Mouse (Mus musculus): ENCODE data around the gene Nkx2-3. TPM values are rescaled to one million over a fixed set of nuclear protein-coding genes. Genes with fewer than 3 reads are reported as not detected.

Gene Nkx2-3
- polyA plus RNA-seq, 1 experiment from 2014 or later = 88.1 TPM

DNA sequence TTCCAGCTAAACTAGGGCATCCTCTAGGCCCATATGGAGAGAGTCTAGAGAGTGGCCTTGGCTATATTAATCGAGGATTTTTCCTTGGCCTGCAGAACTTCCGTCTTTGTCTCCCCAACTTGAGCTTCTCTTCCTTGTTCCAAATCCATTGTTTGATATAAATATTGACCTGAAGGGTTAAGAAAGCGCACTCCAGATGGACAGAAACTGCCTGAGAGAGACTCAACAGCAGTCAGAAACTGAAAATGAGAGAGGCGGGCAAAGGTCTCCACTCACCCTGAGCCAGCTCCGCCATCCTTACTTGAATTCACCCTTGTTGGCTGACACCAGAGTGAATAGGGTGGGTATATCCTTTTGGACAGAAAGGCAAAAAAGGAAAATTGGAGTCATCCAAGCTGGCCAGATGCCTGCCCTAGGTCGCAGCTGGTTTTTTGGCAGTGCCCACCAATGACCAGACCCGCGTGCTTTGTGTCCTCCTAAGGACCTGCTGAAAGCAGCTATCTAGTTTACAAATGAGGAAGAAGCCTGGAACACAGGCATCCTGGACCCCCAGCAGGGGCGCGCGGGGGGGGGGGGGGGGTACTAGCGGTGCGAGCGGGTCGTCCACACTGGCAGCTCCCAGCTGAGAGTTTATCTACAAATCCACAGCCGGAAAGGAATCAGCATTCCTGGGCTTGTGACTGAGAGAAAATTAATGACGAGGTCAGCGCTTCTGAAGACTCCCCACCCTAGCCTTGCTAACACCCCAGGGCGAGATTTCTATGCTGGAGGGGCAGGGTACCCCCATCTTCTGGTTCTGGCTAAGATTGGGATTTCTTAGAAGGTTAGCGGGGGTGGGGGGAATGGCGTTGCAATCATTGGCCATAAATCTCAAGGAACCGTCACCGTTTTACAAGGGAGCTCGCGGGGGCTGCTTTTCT lies 13.1 kb upstream of the Nkx2-3 start:
- 9% methylated on average over 25 of the region's 25 CpGs for WGBS
- H3K9ac ChIP-seq = peak overlapping the region; percentile 12; the same call in 1 of the 2 replicates
- no peaks in the 10 kb centered on the region for H3K9me3 ChIP-seq
- H3K36me3 ChIP-seq = no peaks in the 10 kb centered on the region
- peaks cover 22% of the 10 kb centered on the region for H3K4me1 ChIP-seq (replicated peaks)
- peak overlapping the region; percentile 59 for H3K4me2 ChIP-seq (replicated peaks)
- H3K4me3 ChIP-seq (replicated peaks) = peak overlapping the region; percentile 24
- H3K27me3 ChIP-seq (replicated peaks) = peaks cover 57% of the 10 kb centered on the region
- H3K27ac ChIP-seq = peak overlapping the region; percentile 61
- no peak for ATAC-seq

DNA sequence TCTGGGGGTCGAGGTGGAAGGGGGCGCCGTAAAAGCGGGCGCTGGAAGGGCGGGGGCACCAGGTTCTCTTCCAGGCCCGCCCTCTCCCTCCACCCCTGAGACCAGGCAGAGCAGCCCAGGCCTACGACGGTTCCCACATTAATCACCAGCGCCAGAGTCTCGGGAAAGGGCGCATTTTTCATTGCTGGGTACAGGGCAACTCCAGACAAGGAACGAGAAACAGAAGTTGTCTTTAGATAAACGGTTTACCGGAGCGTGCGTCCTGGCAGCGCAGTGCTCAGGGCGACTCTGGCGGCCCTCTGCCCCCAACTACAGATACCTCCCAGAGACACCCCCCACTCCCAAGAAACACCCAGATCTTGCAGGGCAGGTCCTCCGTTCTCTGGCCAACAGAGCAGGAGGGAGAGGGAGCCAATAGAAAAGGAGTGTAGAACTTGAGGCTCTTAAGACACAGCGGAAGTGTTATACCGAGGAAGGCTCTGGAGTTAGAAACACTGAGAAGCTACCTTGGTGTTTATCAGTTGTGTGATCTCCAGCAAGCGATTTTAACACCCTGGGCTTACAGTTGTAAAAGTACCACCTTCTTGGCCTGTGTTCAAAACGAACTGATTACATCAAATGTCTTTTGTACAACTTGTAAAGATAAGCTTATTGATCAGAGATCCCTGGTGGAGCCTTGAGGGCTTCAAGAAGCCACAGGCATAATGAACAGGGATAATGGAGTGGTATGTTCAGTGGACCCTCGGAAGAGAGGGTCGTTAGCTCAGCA lies 12.2 kb upstream of the Nkx2-3 start:
- no peaks in the 10 kb centered on the region for H3K36me3 ChIP-seq
- ATAC-seq = peak; percentile 50; the same call in 1 of the 2 replicates
- H3K9me3 ChIP-seq = no peaks in the 10 kb centered on the region
- 3% methylated on average over 27 of the region's 27 CpGs for WGBS
- peak overlapping the region; percentile 59 for H3K4me2 ChIP-seq (replicated peaks)
- peak overlapping the region; percentile 61 for H3K27ac ChIP-seq
- H3K9ac ChIP-seq = peak overlapping the region; percentile 12; the same call in 1 of the 2 replicates
- peak overlapping the region; percentile 24 for H3K4me3 ChIP-seq (replicated peaks)
- peaks cover 25% of the 10 kb centered on the region for H3K4me1 ChIP-seq (replicated peaks)
- H3K27me3 ChIP-seq (replicated peaks) = peaks cover 59% of the 10 kb centered on the region

- peak overlapping the region; percentile 59 for H3K4me2 ChIP-seq (replicated peaks)
- ATAC-seq = 0 out of 2 replicates have a peak, but pooled peaks have one; percentile 3
Observed at GRCm38 (mm10) chr19:43600545-43601331, 11.4 kb upstream of the Nkx2-3 start.

GRCm38 (mm10) chr19:43601440-43601839 lies 10.7 kb upstream of the Nkx2-3 start:
- H3K4me1 ChIP-seq (replicated peaks) = peaks cover 32% of the 10 kb centered on the region
- H3K27ac ChIP-seq = no peak overlapping the region
- peak overlapping the region; percentile 59 for H3K4me2 ChIP-seq (replicated peaks)
- no peaks in the 10 kb centered on the region for H3K9me3 ChIP-seq
- no peaks in the 10 kb centered on the region for H3K36me3 ChIP-seq
- H3K27me3 ChIP-seq (replicated peaks) = peaks cover 66% of the 10 kb centered on the region
- no peak overlapping the region for H3K4me3 ChIP-seq (replicated peaks)
- ATAC-seq = peak; percentile 19; the same call in 1 of the 2 replicates
- WGBS = 10% methylated on average over 27 of the region's 27 CpGs
- H3K9ac ChIP-seq = no peak overlapping the region

More at GRCm38 (mm10) chr19:43600545-43601331, 11.4 kb upstream of the Nkx2-3 start:
- H3K27me3 ChIP-seq (replicated peaks) = peaks cover 63% of the 10 kb centered on the region
- 0 out of 2 replicates have a peak overlapping the region, but pooled peaks have one; percentile 19 for H3K9ac ChIP-seq
- H3K27ac ChIP-seq = peak overlapping the region; percentile 34; the same call in 1 of the 2 replicates
- H3K36me3 ChIP-seq = no peaks in the 10 kb centered on the region
- H3K4me3 ChIP-seq (replicated peaks) = no peak overlapping the region
- H3K4me1 ChIP-seq (replicated peaks) = peaks cover 32% of the 10 kb centered on the region
- WGBS = 17% methylated on average over 33 of the region's 33 CpGs
- no peaks in the 10 kb centered on the region for H3K9me3 ChIP-seq

DNA sequence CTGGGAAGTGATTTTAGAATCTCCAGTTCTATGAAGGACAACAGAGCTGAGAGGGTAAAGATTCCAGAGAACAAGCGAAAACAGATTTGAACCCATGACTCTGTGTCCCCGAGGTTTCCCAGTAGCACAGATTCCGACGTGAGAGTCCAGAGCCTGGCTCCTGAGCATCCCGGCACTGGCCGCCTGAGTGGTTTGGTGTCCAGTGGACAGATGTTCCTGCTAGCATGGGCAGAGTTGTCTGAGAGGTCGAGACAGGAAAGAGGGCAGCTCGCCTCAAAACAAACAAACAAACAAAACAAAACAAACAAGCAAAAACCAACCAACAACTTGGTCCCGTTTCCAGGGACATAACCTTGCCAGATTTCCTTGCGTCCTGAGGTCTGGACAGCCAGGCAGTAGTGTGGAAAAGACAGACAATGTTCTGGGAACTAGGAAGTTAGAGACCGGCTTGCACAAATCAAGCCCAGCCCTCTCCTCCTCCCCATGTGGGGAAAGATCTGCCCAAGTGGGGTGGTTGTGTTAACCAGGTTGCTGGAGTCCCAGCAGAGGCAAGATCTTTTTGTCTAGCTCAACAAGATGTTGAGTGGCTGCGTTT lies 10.0 kb upstream of the Nkx2-3 start:
- Histone ChIP-seq H3K9me3 (no peaks in the 10 kb centered on the region), H3K4me2 (replicated peaks) (peak overlapping the region; percentile 59; the same call in 1 of the 2 replicates), H3K27me3 (replicated peaks) (peaks cover 68% of the 10 kb centered on the region), H3K4me3 (replicated peaks) (no peak overlapping the region), H3K27ac (no peak overlapping the region), H3K9ac (no peak overlapping the region), H3K4me1 (replicated peaks) (peaks cover 32% of the 10 kb centered on the region), H3K36me3 (no peaks in the 10 kb centered on the region)
- WGBS = 29% methylated on average over 12 of the region's 12 CpGs
- no peak for ATAC-seq

DNA sequence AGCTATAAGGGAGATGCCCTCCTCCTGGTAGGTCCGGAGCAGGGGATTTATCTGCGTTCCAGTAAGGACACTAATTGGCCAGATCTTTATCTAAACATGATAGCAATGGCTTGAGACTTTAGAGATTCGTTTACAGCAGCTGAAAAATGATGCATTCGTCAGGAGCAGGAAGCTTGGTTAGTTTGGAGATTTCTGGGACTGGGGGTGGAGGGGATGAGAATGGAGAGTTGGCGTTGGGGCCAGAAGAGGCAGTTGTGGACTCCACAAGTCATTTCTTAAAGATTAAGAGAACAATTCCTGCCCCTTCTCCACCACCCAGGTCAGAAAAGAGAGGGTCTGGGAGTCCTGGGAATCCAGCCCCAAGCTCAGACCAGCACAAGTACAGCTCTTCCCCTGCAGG lies 8.6 kb upstream of the Nkx2-3 start:
- WGBS = 29% methylated on average over 5 of the region's 5 CpGs
- H3K27ac ChIP-seq = no peak overlapping the region
- H3K27me3 ChIP-seq (replicated peaks) = peaks cover 70% of the 10 kb centered on the region
- H3K4me1 ChIP-seq (replicated peaks) = peaks cover 32% of the 10 kb centered on the region
- no peak for ATAC-seq
- H3K9ac ChIP-seq = no peak overlapping the region
- no peaks in the 10 kb centered on the region for H3K9me3 ChIP-seq
- no peaks in the 10 kb centered on the region for H3K36me3 ChIP-seq
- H3K4me2 ChIP-seq (replicated peaks) = no peak overlapping the region
- no peak overlapping the region for H3K4me3 ChIP-seq (replicated peaks)

DNA sequence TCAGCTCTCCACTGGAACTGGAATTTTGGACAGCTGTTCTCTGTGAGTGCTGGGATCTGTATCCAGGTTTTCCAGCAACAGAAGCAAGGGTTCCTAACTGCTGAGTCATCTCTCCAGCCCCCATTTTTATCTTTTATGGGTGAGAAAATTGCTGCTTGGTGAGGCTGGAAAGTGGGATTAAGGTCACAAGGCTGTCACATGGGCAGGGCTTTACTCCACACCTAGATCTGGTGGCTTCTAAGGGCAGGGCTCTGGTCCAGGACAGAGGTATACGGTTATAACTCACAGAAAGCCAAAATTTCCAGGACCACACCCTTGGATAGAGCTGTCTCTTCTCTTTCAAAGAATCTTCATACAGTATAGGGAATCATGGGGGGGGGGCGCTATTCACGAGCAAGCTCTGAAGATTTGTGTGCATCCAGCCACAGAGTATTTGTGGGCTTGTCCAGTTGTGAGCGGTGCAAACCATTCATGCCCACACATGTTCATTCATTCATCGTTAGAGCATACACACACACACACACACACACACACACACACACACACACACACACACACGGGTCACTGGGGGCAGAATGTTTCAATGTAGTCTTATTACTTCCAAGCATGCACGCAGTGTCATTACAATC lies 7.5 kb upstream of the Nkx2-3 start:
- H3K4me3 ChIP-seq (replicated peaks) = no peak overlapping the region
- no peak overlapping the region for H3K9ac ChIP-seq
- H3K4me2 ChIP-seq (replicated peaks) = no peak overlapping the region
- no peaks in the 10 kb centered on the region for H3K36me3 ChIP-seq
- peaks cover 67% of the 10 kb centered on the region for H3K27me3 ChIP-seq (replicated peaks)
- H3K9me3 ChIP-seq = no peaks in the 10 kb centered on the region
- H3K4me1 ChIP-seq (replicated peaks) = peaks cover 24% of the 10 kb centered on the region
- no peak for ATAC-seq
- 17% methylated on average over 7 of the region's 7 CpGs for WGBS
- H3K27ac ChIP-seq = no peak overlapping the region

DNA sequence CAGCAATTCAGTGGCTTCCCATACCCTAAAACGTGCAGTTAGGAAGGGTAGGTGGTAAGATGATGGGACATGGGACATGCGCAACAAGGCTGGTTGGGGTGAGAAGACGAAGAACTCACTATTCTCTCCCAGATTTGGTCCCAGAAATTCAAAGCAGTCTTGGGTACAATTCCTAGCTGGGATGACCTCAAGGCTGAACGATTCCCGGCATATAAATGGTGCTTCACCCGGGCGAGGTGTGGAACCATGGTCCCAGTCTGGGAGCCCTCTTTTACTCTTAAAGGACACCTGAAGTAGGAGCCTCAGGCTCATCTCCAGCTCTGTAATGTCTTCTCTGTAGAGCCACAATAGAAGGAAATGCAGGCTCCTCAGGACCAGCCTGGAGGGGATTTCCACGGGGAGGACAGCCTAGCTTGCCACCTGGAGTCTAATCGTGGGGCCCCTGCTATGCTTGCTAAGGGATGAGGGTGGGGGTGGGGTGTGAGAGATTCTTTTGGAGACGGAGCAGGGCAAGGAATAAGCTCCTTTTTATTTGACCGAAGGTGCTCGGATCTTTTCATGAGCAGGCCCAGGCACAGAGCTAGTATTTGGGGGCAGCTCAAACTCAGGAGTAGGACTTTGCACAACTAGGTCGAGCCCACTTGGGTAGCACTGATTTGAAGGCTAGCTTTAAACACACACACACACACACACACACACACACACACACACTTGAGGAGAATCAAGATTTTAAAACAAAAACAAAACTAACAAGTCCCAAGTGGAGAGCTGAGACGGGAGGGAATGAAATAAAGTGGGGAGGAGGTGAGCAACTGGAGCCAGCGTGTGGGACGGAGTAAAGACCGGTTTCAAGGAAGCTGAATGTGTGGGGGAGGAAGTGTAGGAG lies 6.2 kb upstream of the Nkx2-3 start:
- Histone ChIP-seq H3K4me1 (replicated peaks) (peaks cover 11% of the 10 kb centered on the region), H3K9ac (peak overlapping the region; percentile 50; the same call in 1 of the 2 replicates), H3K36me3 (no peaks in the 10 kb centered on the region), H3K27ac (peak overlapping the region; percentile 85), H3K4me2 (replicated peaks) (peak overlapping the region; percentile 65), H3K9me3 (no peaks in the 10 kb centered on the region), H3K4me3 (replicated peaks) (peak overlapping the region; percentile 41), H3K27me3 (replicated peaks) (peaks cover 63% of the 10 kb centered on the region)
- ATAC-seq = peak; percentile 34; the same call in 1 of the 2 replicates
- WGBS = 14% methylated on average over 17 of the region's 17 CpGs

GRCm38 (mm10) chr19:43606552-43607530 lies 5.3 kb upstream of the Nkx2-3 start:
- peaks cover 63% of the 10 kb centered on the region for H3K27me3 ChIP-seq (replicated peaks)
- peak; percentile 50; the same call in 1 of the 2 replicates for ATAC-seq
- H3K9me3 ChIP-seq = no peaks in the 10 kb centered on the region
- peak overlapping the region; percentile 65 for H3K4me2 ChIP-seq (replicated peaks)
- H3K9ac ChIP-seq = peak overlapping the region; percentile 50
- peak overlapping the region; percentile 41 for H3K4me3 ChIP-seq (replicated peaks)
- H3K4me1 ChIP-seq (replicated peaks) = peaks cover 10% of the 10 kb centered on the region; the same call in 1 of the 2 replicates
- no peaks in the 10 kb centered on the region for H3K36me3 ChIP-seq
- WGBS = under 1% methylated on average over 40 of the region's 40 CpGs
- peak overlapping the region; percentile 85 for H3K27ac ChIP-seq

All from intestine, embryonic 15.5 days (tissue).